Mouse (Mus musculus): ENCODE measurements around the gene Prr5.
A peak's percentile ranks its signal among the peaks of the same experiment; 100 is the strongest.

The Prr5 gene

GRCm38 (mm10) chr15:84668938-84669747, at the start of gene Prr5:
TSS of gene Prr5 (plus strand) at chr15:84669620.
- DNase-seq (ENCODE audit: low spot score): no peak

DNA sequence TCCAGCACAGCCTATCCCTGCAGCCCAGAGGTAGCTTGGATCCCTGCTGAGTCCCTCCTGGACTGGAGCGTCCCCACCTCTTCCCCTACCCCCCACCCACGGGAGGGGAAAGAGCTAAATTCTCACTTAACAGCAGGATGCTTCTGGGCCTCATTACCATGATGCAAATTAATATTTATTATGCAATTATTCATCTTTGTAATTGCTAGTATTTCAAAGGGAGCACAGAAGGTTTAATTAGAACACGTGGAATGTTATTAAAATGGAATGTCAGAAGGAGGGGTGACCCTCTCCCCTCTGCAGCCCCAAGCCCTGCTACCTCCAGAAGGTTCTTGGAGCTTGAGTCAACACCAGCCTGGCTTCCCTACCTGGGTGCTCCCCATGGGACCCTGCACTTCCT, 49.4 kb upstream of the Prr5 start:
- DNase-seq (ENCODE audit: low spot score): no peak

- peak; percentile 45 for DNase-seq (ENCODE audit: low spot score)
Observed at GRCm38 (mm10) chr15:84621722-84622428, 47.5 kb upstream of the Prr5 start.

- DNase-seq (ENCODE audit: low spot score): no peak
Observed at GRCm38 (mm10) chr15:84624870-84625269, 44.5 kb upstream of the Prr5 start.

- DNase-seq (ENCODE audit: low spot score): no peak
Observed at GRCm38 (mm10) chr15:84625712-84626414, 43.6 kb upstream of the Prr5 start.

- peak; percentile 77 for DNase-seq (ENCODE audit: low spot score)
Observed at GRCm38 (mm10) chr15:84627308-84627707, 42.1 kb upstream of the Prr5 start.

DNA sequence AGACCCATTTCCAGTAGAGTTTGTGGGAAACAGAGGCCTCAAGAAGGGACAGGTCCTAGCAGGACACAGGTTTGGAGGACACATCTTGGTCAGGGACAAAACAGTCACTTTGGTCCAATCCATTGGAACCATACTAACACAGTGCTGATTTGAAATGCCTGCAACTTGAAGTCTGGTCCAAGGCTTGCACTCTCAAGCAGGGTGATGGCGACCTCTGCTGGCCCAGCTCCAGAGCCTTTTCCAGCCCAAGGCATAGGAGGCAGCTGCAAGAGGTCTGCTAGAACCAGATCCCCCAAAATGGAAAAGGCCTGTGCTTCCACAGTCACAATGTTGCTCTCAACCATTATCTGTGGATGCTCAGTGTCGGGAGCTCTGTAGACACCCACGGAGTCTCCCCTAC, 39.7 kb upstream of the Prr5 start:
- no peak for DNase-seq (ENCODE audit: low spot score)

GRCm38 (mm10) chr15:84631560-84631959, 37.9 kb upstream of the Prr5 start:
- peak; percentile 74 for DNase-seq (ENCODE audit: low spot score)

DNA sequence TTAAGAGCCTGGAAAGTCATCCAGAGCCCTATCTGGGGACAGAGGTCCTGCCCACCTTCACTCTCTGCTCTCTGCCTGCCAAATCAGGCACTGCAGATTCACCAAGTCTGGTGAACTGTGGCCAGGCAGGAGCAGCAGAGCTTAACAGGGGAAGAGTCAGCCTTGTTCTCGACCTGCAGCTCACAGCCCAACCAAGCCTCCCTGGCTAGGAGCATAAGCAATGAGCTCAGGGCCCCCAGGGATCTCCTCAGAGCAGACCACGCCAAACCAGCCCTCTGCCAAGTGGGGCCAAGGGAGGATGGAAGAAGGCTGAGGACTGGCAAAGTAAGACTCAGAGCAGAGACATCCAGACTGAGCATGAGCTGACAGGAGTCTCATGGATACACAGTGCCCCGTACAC, 35.1 kb upstream of the Prr5 start:
- no peak for DNase-seq (ENCODE audit: low spot score)

- no peak for DNase-seq (ENCODE audit: low spot score)
Observed at GRCm38 (mm10) chr15:84638405-84638804, 31.0 kb upstream of the Prr5 start.

DNA sequence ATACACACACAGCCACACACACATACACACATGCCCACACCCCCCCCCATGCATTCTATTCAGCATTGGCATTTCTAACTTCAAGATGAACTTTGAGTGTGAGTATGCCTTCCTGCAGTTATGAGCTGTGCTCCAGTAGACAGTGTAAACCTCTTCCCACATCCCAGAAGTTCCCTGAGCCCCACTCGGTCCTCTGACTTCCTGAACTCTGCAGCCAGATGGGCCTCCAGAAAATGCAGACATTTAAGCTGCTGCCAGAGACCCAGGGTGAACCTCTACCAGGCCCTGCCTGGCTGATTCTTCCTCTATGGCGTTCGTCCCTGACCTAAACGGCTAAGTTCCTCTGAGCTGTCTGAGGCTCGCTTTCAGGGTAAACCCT, 30.4 kb upstream of the Prr5 start:
- DNase-seq (ENCODE audit: low spot score): no peak

DNA sequence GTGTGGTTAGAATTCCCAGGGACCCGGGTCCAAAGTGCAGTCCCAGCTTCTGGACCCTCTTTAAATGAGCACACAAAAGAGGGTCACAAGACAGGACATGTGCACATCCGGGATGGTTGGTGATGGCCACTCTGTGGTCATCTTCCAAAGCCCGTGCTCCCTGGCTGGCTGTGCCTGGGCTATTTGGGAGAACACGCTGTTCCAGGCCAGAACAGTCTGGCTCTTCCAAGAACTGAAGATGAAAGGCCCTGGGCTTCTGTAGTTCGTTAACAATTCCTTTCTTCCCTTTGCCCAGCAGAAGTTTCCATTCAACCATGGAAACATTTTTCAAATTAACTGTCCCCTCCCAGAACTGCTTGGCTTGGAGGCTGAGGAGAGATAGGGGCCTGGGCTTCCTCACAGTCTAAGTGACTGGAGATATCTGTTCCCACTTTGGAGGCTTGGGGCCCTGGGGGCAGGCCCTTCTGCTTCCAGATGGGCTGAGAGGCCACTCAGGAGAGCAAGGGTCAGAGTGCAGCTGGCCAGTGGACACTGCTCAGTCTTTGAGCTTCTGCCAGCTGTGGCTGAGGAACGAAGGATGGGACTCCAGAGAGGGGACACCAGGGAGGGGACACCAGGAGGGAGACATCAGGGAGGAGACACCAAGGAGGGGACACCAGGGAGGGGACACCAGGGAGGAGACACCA, 29.8 kb upstream of the Prr5 start:
- DNase-seq (ENCODE audit: low spot score): no peak

DNA sequence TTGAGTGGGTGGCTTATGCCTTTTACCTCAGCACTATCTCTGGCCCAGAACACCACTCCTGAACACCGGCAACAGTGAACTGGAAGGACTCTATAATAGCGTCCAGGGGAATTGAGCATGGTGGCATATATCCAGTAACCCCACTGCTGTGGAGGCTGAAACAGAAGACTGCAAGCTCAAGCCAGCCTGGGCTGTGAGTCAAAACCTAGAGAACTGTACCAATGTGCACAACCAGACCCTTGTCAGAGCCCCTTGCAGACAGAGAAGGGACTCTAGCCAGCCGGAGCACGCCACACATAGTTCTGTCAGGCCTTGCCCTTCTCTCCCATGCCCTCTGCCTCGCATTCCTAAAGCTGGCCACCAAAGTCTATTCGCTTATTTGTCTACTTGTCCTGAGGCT, 28.7 kb upstream of the Prr5 start:
- peak; percentile 36 for DNase-seq (ENCODE audit: low spot score)

DNA sequence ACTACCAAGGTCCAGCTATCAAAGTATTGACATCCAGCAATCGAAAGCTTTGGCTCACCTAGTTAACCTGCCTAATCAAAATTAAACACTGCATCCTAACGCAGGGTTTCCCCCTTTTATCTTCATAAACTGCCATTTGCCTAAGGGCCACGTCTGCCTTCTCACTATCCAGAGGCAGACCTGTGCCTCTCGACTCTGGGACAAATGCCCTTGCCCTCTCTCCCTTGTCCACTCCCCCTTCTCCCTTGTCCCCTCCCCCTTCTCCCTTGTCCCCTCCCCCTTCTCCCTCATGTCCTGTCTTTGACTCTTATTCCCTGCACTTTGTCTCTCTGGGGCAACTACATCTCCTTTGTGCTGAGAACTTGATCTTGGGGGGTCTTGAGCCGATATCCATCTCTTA, 28.3 kb upstream of the Prr5 start:
- DNase-seq (ENCODE audit: low spot score): no peak

DNA sequence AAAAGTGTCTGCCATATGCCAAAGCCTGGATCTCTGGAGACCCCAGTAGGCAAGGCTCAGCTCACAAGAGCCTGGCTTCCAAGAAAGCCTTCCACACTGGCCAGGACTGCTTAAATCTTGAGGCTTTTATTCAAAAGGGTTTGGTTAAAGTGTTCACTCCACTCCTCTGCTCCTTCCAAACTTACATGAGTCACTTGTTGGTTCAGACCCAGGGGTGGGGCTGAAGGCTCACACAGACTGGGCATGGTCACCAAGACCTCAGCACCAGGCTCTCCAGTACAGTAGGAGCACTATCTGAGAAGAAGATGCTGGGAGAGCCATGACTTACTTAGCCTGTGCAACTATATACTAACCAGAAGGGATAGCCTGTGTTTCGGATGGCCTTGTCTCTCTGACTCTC, 27.5 kb upstream of the Prr5 start:
- DNase-seq (ENCODE audit: low spot score): no peak

GRCm38 (mm10) chr15:84643178-84643577, 26.2 kb upstream of the Prr5 start:
- DNase-seq (ENCODE audit: low spot score): no peak

GRCm38 (mm10) chr15:84651481-84651880, 17.9 kb upstream of the Prr5 start:
- no peak for DNase-seq (ENCODE audit: low spot score)

DNA sequence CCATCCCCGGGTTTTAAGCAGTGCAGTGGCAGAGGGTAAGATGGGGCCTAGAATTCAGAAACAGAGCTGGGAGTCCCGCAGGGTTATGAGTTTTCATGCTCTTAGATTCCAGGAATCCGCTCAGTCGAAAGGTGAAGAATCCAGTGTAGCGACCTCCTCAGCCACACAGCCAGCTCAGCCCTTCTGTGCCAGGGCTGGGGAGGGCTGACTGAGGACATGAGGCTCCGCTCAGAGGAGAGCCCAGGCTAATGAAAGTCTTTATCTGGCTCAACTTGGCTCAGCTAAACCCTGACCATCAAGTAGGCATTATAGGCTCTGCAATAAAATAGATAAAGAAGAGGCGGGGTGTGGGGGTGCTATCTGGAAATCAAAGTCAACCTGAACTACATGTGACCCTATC, 16.3 kb upstream of the Prr5 start:
- DNase-seq (ENCODE audit: low spot score): no peak

DNA sequence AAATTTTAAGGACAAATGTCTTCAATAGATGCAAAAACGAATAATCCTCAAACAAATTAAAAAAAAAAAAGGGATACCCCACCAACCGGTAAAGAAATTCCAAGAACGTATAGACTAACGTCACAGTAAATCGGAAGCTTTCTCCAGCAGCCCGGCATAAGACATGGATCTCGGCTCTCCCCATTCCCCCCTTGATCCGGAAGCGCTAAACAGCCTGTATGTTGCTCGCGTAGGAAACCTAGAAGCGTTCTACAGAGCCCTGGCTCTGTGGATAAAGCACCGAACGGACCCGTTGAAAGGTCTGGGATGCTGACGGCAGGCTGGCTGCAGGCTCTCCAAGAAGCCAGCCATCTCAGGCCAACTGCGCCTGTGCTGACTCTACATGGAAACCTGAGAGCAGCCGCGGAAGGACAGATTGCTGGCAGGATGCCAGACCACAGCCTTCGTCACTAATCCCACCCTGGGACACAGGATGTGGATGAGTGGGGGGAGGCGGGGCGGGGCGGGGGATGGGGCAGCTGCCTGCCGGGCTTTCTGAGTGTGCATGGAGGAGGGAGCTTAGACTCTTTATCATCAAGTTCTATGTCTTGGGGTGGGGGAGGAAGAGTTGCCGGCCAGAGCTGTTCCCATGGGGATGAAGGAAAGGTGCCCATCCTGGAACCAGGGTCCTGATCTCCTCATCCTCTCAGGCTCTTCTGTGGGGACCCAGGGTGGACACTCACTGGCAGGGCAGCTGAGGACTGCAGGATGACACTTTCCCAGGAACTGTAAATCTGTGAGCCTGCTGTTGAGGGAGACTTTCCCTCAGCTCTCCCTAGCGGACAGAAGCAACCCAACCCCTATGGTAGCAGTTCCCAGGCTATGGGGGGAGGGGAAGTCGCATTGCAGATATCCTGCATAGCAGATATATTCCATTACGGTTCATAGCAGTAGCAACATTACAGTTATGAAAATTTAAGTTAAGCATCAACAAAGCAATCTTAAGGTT, 15.1 kb upstream of the Prr5 start:
- DNase-seq (ENCODE audit: low spot score): peak; percentile 61

GRCm38 (mm10) chr15:84654975-84655374, 14.4 kb upstream of the Prr5 start:
- DNase-seq (ENCODE audit: low spot score): no peak

- no peak for DNase-seq (ENCODE audit: low spot score)
Observed at GRCm38 (mm10) chr15:84656689-84657088, 12.7 kb upstream of the Prr5 start.
